Mouse (Mus musculus): ENCODE data around the gene Col9a3. TPM values are rescaled to one million over a fixed set of nuclear protein-coding genes. Genes with fewer than 3 reads are reported as not detected.

Gene Col9a3
- polyA plus RNA-seq, 1 experiment from 2014 or later: 25.1 TPM

DNA sequence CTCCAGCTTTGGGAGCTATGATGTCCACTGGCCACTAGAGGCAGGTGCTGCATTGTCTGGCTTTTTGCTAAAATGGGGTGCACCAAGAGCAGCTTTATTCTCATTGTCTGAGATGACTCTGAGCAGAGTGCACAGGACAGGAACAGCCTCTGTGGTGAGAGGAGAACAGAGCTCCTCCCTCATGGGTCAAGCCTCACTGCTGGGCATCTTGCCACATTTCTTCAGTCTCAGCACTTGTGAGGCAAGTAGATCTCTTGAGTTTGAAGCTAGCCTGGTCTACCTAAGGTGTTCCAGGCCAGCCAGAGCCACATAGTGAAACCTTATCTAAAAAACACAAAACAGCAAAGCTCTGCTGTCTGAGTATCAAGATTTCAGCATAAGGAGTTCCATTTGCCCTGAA is 49.3 kb downstream of the Col9a3 start:
- H3K9me3 ChIP-seq (replicated peaks; ENCODE audit: control insufficient read depth, low read length): peaks cover 12% of the 10 kb centered on the region
- no peaks in the 10 kb centered on the region for H3K36me3 ChIP-seq (ENCODE audit: control insufficient read depth, insufficient read depth, low read length)
- no peaks in the 10 kb centered on the region for H3K4me1 ChIP-seq (ENCODE audit: control insufficient read depth, insufficient read depth, low read length)
- H3K27me3 ChIP-seq (replicated peaks; ENCODE audit: control insufficient read depth, insufficient read depth, low read length): peaks cover 14% of the 10 kb centered on the region
- H3K27ac ChIP-seq (ENCODE audit: low read depth, low read length): no peak overlapping the region
- no peak overlapping the region for H3K9ac ChIP-seq (ENCODE audit: low read length)
- ATAC-seq: no peak
- DNase-seq (ENCODE audit: low spot score): no peak
- no peak overlapping the region for H3K4me2 ChIP-seq (ENCODE audit: low read length)
- H3K4me3 ChIP-seq (ENCODE audit: low read depth, low read length): no peak overlapping the region

- no peak overlapping the region for H3K4me3 ChIP-seq (ENCODE audit: low read depth, low read length)
- H3K9me3 ChIP-seq (replicated peaks; ENCODE audit: control insufficient read depth, low read length): no peaks in the 10 kb centered on the region
- H3K36me3 ChIP-seq (ENCODE audit: control insufficient read depth, insufficient read depth, low read length): no peaks in the 10 kb centered on the region
- no peak for ATAC-seq
- no peak overlapping the region for H3K9ac ChIP-seq (ENCODE audit: low read length)
- H3K4me2 ChIP-seq (ENCODE audit: low read length): no peak overlapping the region
- WGBS: 76% methylated on average over 7 of the region's 7 CpGs
- no peak overlapping the region for H3K27ac ChIP-seq (ENCODE audit: low read depth, low read length)
- no peak for DNase-seq (ENCODE audit: low spot score)
- no peaks in the 10 kb centered on the region for H3K4me1 ChIP-seq (ENCODE audit: control insufficient read depth, insufficient read depth, low read length)
- H3K27me3 ChIP-seq (replicated peaks; ENCODE audit: control insufficient read depth, insufficient read depth, low read length): no peaks in the 10 kb centered on the region
Observed at GRCm38 (mm10) chr2:180654666-180655065, 57.1 kb downstream of the Col9a3 start.

DNA sequence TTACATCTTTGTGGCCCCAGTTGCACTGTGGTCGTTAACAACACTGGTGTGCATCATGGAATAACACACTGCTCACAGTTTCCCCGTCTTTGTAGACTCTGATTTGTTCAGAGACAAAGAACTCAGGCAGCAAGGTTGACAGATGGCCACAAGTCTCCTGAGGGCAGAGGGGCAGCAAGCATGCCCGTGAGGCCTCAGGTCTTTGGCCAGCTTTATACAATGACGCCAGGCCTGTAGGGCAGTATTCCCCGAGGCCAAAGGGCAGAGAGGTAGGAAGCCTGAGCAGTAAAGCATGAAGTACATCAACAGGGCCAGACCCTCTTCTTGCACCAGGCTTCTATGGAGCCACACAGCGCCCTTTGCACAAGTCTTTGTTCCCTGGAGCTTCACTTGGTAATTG is 57.6 kb downstream of the Col9a3 start:
- Histone ChIP-seq H3K4me1 (ENCODE audit: control insufficient read depth, insufficient read depth, low read length) (no peaks in the 10 kb centered on the region), H3K4me2 (ENCODE audit: low read length) (no peak overlapping the region), H3K4me3 (ENCODE audit: low read depth, low read length) (no peak overlapping the region), H3K36me3 (ENCODE audit: control insufficient read depth, insufficient read depth, low read length) (no peaks in the 10 kb centered on the region), H3K27me3 (replicated peaks; ENCODE audit: control insufficient read depth, insufficient read depth, low read length) (no peaks in the 10 kb centered on the region), H3K9me3 (replicated peaks; ENCODE audit: control insufficient read depth, low read length) (no peaks in the 10 kb centered on the region), H3K27ac (ENCODE audit: low read depth, low read length) (no peak overlapping the region), H3K9ac (ENCODE audit: low read length) (no peak overlapping the region)
- DNase-seq (ENCODE audit: low spot score) (no peak), ATAC-seq (no peak)
- WGBS: 48% methylated on average over 6 of the region's 6 CpGs

- Histone ChIP-seq H3K9ac (ENCODE audit: low read length) (no peak overlapping the region), H3K4me1 (ENCODE audit: control insufficient read depth, insufficient read depth, low read length) (no peaks in the 10 kb centered on the region), H3K36me3 (ENCODE audit: control insufficient read depth, insufficient read depth, low read length) (peaks cover 22% of the 10 kb centered on the region), H3K27ac (ENCODE audit: low read depth, low read length) (no peak overlapping the region), H3K27me3 (replicated peaks; ENCODE audit: control insufficient read depth, insufficient read depth, low read length) (no peaks in the 10 kb centered on the region), H3K4me3 (ENCODE audit: low read depth, low read length) (no peak overlapping the region), H3K4me2 (ENCODE audit: low read length) (no peak overlapping the region), H3K9me3 (replicated peaks; ENCODE audit: control insufficient read depth, low read length) (no peaks in the 10 kb centered on the region)
- 77% methylated on average over 4 of the region's 4 CpGs for WGBS
- peak; percentile 68 for ATAC-seq
- DNase-seq (ENCODE audit: low spot score): peak; percentile 84
Observed at GRCm38 (mm10) chr2:180657394-180658013, 59.9 kb downstream of the Col9a3 start.

GRCm38 (mm10) chr2:180658381-180658780 is 60.8 kb downstream of the Col9a3 start:
- ATAC-seq: no peak
- Histone ChIP-seq H3K4me2 (ENCODE audit: low read length) (no peak overlapping the region), H3K4me1 (ENCODE audit: control insufficient read depth, insufficient read depth, low read length) (no peaks in the 10 kb centered on the region)

DNA sequence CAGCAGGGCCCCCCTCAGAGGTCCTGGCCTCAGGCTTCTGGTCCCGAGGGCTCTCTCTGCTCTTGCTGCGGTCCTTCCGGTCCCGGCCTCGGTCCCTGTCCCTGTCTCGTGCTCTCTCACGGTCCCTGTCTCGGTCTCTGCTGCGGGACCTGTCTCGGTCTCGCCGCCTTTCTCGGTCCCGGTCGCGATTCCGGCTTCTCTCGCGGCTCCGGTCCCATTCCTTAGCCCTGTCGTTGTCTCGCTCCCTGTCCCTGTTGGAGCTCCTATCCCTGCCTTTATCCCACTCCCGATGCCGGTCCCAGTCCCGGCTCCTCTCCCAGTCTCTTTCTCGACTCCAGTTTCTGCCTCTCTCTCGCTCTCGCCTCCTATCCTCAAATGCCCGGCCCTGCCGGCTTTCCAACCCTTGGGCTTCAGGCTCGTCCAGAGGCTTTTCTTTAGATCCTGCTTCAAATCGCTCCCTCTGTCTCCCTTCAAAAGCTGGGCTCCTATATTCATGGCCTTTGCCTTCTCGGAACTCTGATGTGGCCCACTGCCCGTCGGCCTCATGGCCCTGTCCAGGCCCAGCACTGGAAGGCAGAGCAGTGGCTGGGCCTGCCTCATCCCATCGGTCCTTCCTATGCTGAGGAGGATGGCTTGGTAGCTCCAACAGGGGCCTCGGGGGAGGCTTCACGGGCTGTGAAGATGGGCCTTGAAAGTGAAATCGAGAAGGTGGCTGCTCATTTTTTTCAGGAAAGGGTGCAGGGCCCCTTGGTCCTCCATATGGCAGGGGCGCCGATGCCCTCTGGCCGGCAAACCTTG is 62.0 kb downstream of the Col9a3 start:
- peaks cover 24% of the 10 kb centered on the region for H3K36me3 ChIP-seq (ENCODE audit: control insufficient read depth, insufficient read depth, low read length)
- H3K27ac ChIP-seq (ENCODE audit: low read depth, low read length): no peak overlapping the region
- H3K9ac ChIP-seq (ENCODE audit: low read length): peak overlapping the region; percentile 50
- no peaks in the 10 kb centered on the region for H3K4me1 ChIP-seq (ENCODE audit: control insufficient read depth, insufficient read depth, low read length)
- WGBS: 30% methylated on average over 42 of the region's 42 CpGs
- no peak for DNase-seq (ENCODE audit: low spot score)
- no peak for ATAC-seq
- H3K9me3 ChIP-seq (replicated peaks; ENCODE audit: control insufficient read depth, low read length): no peaks in the 10 kb centered on the region
- H3K4me3 ChIP-seq (ENCODE audit: low read depth, low read length): no peak overlapping the region
- H3K4me2 ChIP-seq (ENCODE audit: low read length): peak overlapping the region; percentile 34
- H3K27me3 ChIP-seq (replicated peaks; ENCODE audit: control insufficient read depth, insufficient read depth, low read length): no peaks in the 10 kb centered on the region

More at GRCm38 (mm10) chr2:180658381-180658780, 60.8 kb downstream of the Col9a3 start:
- Histone ChIP-seq H3K9ac (ENCODE audit: low read length) (no peak overlapping the region), H3K36me3 (ENCODE audit: control insufficient read depth, insufficient read depth, low read length) (peaks cover 22% of the 10 kb centered on the region), H3K4me3 (ENCODE audit: low read depth, low read length) (no peak overlapping the region), H3K27ac (ENCODE audit: low read depth, low read length) (no peak overlapping the region), H3K9me3 (replicated peaks; ENCODE audit: control insufficient read depth, low read length) (no peaks in the 10 kb centered on the region), H3K27me3 (replicated peaks; ENCODE audit: control insufficient read depth, insufficient read depth, low read length) (no peaks in the 10 kb centered on the region)
- 89% methylated on average over 5 of the region's 5 CpGs for WGBS
- no peak for DNase-seq (ENCODE audit: low spot score)

GRCm38 (mm10) chr2:180660521-180660920 is 62.9 kb downstream of the Col9a3 start:
- H3K27ac ChIP-seq (ENCODE audit: low read depth, low read length): no peak overlapping the region
- 95% methylated on average over 5 of the region's 5 CpGs for WGBS
- H3K9me3 ChIP-seq (replicated peaks; ENCODE audit: control insufficient read depth, low read length): no peaks in the 10 kb centered on the region
- no peak overlapping the region for H3K4me2 ChIP-seq (ENCODE audit: low read length)
- no peak for ATAC-seq
- DNase-seq (ENCODE audit: low spot score): no peak
- H3K36me3 ChIP-seq (ENCODE audit: control insufficient read depth, insufficient read depth, low read length): peaks cover 34% of the 10 kb centered on the region
- no peak overlapping the region for H3K9ac ChIP-seq (ENCODE audit: low read length)
- H3K4me1 ChIP-seq (ENCODE audit: control insufficient read depth, insufficient read depth, low read length): no peaks in the 10 kb centered on the region
- no peaks in the 10 kb centered on the region for H3K27me3 ChIP-seq (replicated peaks; ENCODE audit: control insufficient read depth, insufficient read depth, low read length)
- H3K4me3 ChIP-seq (ENCODE audit: low read depth, low read length): no peak overlapping the region

DNA sequence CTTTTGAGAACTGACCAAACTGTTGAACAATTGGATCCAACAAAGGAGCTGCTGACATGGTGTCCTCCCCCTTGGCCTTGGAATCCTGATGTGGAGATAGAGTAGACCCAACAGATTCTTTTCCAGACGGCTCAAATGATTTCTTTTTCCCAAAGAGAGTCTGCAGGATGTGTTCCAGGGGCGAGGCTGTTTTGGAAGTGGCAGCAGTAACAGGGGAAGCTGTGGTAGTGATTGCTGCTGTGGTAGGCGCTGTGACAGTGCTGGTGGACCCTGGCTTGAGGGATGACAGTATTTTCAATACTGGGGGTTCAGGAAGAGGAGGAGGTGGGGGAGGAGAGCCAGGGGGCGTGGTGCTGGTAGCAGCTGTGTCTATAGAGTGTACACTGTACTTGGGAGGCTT is 64.4 kb downstream of the Col9a3 start:
- Histone ChIP-seq H3K9ac (ENCODE audit: low read length) (no peak overlapping the region), H3K27me3 (replicated peaks; ENCODE audit: control insufficient read depth, insufficient read depth, low read length) (no peaks in the 10 kb centered on the region), H3K27ac (ENCODE audit: low read depth, low read length) (no peak overlapping the region), H3K4me2 (ENCODE audit: low read length) (no peak overlapping the region), H3K9me3 (replicated peaks; ENCODE audit: control insufficient read depth, low read length) (no peaks in the 10 kb centered on the region), H3K36me3 (ENCODE audit: control insufficient read depth, insufficient read depth, low read length) (peaks cover 49% of the 10 kb centered on the region), H3K4me3 (ENCODE audit: low read depth, low read length) (no peak overlapping the region), H3K4me1 (ENCODE audit: control insufficient read depth, insufficient read depth, low read length) (no peaks in the 10 kb centered on the region)
- ATAC-seq (no peak), DNase-seq (ENCODE audit: low spot score) (no peak)
- 89% methylated on average over 4 of the region's 4 CpGs for WGBS
